ENCODE assay signal across 10 mouse cellular contexts in genomic region chr11:24081687-24082384, GRCm38 (mm10). TPM values are rescaled to one million over a fixed set of nuclear protein-coding genes. Genes with fewer than 3 reads are reported as not detected.
DNase-seq lines count a peak whose midpoint lies in the region; TF ChIP-seq lines count a peak whose summit lies in the region.
"Had no signal": no experiment of that assay in that cellular context is flagged by ENCODE, and none has a peak within 500 bp of the region (broad histone marks: within the 10 kb centered on the region; RNA-seq: fewer than 3 reads in every experiment).

No protein-coding gene starts in this region.

- no peak for TF ChIP-seq POLR2A in CH12.LX (IDR thresholded peaks at IDR 0.05; ENCODE audit: low read depth, low read length)

- no peak for TF ChIP-seq CTCF in CH12.LX (conservative IDR thresholded peaks at IDR 0.05 in 1 of 2, IDR thresholded peaks at IDR 0.05 in 1 of 2; ENCODE audit: low read depth in 2 of 2, low read length in 2 of 2)

- under 1% methylated on average over 43 of the region's 43 CpGs for WGBS in embryonic facial prominence, embryonic 10.5 days

- peaks cover 5 to 24% of the 10 kb centered on the region in 2 experiments for H3K36me3 ChIP-seq in CH12.LX (replicated peaks in 1 of 2; ENCODE audit: control insufficient read depth in 1 of 2, insufficient read depth in 1 of 2, low read length in 1 of 2)
- peaks cover 19% of the 10 kb centered on the region for H3K36me3 ChIP-seq in embryonic facial prominence, embryonic 10.5 days (replicated peaks)

- in situ Hi-C loops in CH12.LX (cut with MboI; ENCODE audit: low pct_ligation_motif_present, low pct_unique_long_range_greater_than_20kb, low sequenced_read_pairs), result loop anchor here (5.0 to 10.0 kb wide), 2 partner anchors 115 to 163 kb away; no protein-coding TSS in a partner anchor

- TF ChIP-seq EP300 in CH12.LX (IDR thresholded peaks at IDR 0.05; ENCODE audit: low read length), result no peak; the same call in 1 of the 2 replicates

- peak overlapping the region; percentile 98 for H3K4me2 ChIP-seq in CH12.LX (ENCODE audit: insufficient read depth, low read depth, poor library complexity, severe bottlenecking)

- TF ChIP-seq RAD21 in CH12.LX (IDR thresholded peaks at IDR 0.05; ENCODE audit: low read depth, low read length), result no peak; the same call in 1 of the 2 replicates

- no peaks in the 10 kb centered on the region; the same call in 1 of the 2 replicates for H3K79me2 ChIP-seq in CH12.LX (replicated peaks; ENCODE audit: control insufficient read depth, extremely low read depth, insufficient read depth, poor library complexity, severe bottlenecking)

- H3K27me3 ChIP-seq in CH12.LX (replicated peaks), result no peaks in the 10 kb centered on the region
- peaks cover 18% of the 10 kb centered on the region for H3K27me3 ChIP-seq in embryonic facial prominence, embryonic 10.5 days (replicated peaks; ENCODE audit: low read depth, poor library complexity, severe bottlenecking)

- H3K9ac ChIP-seq in CH12.LX (ENCODE audit: insufficient read depth, low read depth), result peak overlapping the region; percentile 16; the same call in 1 of the 2 replicates

- intact Hi-C loops in heart, postnatal 14 days (cut with DNase I), result loop anchor here (2.0 to 5.0 kb wide), 3 partner anchors 155 to 1780 kb away; no protein-coding TSS in a partner anchor

- H3K27ac ChIP-seq in CH12.LX (ENCODE audit: insufficient read depth, low read depth), result 0 out of 2 replicates have a peak overlapping the region, but pooled peaks have one; percentile 3
- H3K27ac ChIP-seq in embryonic facial prominence, embryonic 10.5 days (replicated peaks), result peak overlapping the region; percentile 95

- H3K4me1 ChIP-seq in CH12.LX (ENCODE audit: control insufficient read depth in 1 of 2, insufficient read depth in 2 of 2), result peaks cover 8 to 32% of the 10 kb centered on the region in 2 experiments; a peak in 3 of 4 replicates
- peaks cover 53% of the 10 kb centered on the region for H3K4me1 ChIP-seq in embryonic facial prominence, embryonic 10.5 days

- dilution Hi-C loops in CH12.LX (cut with MboI; ENCODE audit: extremely low pct_ligation_motif_present, extremely low pct_unique_long_range_greater_than_20kb, low sequenced_read_pairs), result no loop called here

- H3K4me3 ChIP-seq in CH12.LX (replicated peaks in 1 of 3; ENCODE audit: low read depth in 2 of 3, low read length in 2 of 3, poor library complexity in 1 of 3), result peak overlapping the region; percentile 49 to 77 (median 76)
- peak overlapping the region; percentile 88 for H3K4me3 ChIP-seq in embryonic facial prominence, embryonic 10.5 days

- DNase-seq in cerebellum, postnatal 14 days, result peak; percentile 53 to 63
- no peak for DNase-seq in cerebellum, adult 9-10 months
- DNase-seq in CH12.LX (ENCODE audit: extremely low read depth) (peak; percentile 38), liver (peak; percentile 73)
- peak; percentile 81 for DNase-seq in embryonic facial prominence, embryonic 10.5 days (ENCODE audit: low spot score)
- peak; percentile 38 to 54 for DNase-seq in heart, postnatal 14 days
- peak; percentile 73 for DNase-seq in retina, embryonic 14.5 days (ENCODE audit: low spot score)
- DNase-seq in right cerebral cortex, postnatal 36 days (ENCODE audit: low spot score in 2 of 2), result no peak

- H3K9me3 ChIP-seq in CH12.LX (replicated peaks; ENCODE audit: low read length), result no peaks in the 10 kb centered on the region
- H3K9me3 ChIP-seq in embryonic facial prominence, embryonic 10.5 days, result no peaks in the 10 kb centered on the region

TF ChIP-seq in CH12.LX, 34 proteins besides CTCF, POLR2A, EP300 and RAD21:
- no peak for TF ChIP-seq RCOR1 (conservative IDR thresholded peaks at IDR 0.05; ENCODE audit: low read depth, low read length)
- TF ChIP-seq NRF1 (IDR thresholded peaks at IDR 0.05; ENCODE audit: low read depth, low read length), result no peak
- TF ChIP-seq SMC3 (IDR thresholded peaks at IDR 0.05; ENCODE audit: low read depth, low read length), result no peak; the same call in 1 of the 2 replicates
- TF ChIP-seq BHLHE40 (IDR thresholded peaks at IDR 0.05; ENCODE audit: low read depth, low read length), result peak; percentile 61
- no peak for TF ChIP-seq USF2 (conservative IDR thresholded peaks at IDR 0.05; ENCODE audit: low read depth, low read length)
- peak; percentile 55; the same call in 1 of the 2 replicates for TF ChIP-seq MAX (IDR thresholded peaks at IDR 0.05; ENCODE audit: low read length)
- peak; percentile 86; the same call in 1 of the 2 replicates for TF ChIP-seq UBTF (IDR thresholded peaks at IDR 0.05; ENCODE audit: low read depth, low read length)
- no peak for TF ChIP-seq JUND (conservative IDR thresholded peaks at IDR 0.05; ENCODE audit: low read depth, low read length)
- TF ChIP-seq CHD2 (IDR thresholded peaks at IDR 0.05; ENCODE audit: low read length), result peak; percentile 40
- TF ChIP-seq MEF2A (IDR thresholded peaks at IDR 0.05; ENCODE audit: borderline replicate concordance, low read depth, low read length), result no peak

RNA-seq across cellular contexts. Expression of gene Bcl11a, which starts 4.0 kb away (rescaled TPM):
- total RNA-seq in CH12.LX (2012; rRNA removed), result 6.8 and 9.0 TPM in 2 replicates
- total RNA-seq in CH12.LX (2014; rRNA removed), result 13.4 and 13.9 TPM in 2 replicates
- polyA plus RNA-seq in CH12.LX (2012; ENCODE audit: insufficient read length, low read depth), result 52.1 and 57.9 TPM in 2 replicates
- polyA plus RNA-seq in embryonic facial prominence, embryonic 10.5 days (2016; fragmentation: Nextera tagmentation; extraction: Ambion mirVana), result 47.0 and 62.4 TPM in 2 replicates
- 1 to 10 TPM; 4.1 to 5.0 TPM for total RNA-seq in heart, postnatal 14 days (2021)
- polyA plus RNA-seq: C2C12 had no signal

RNA-seq across cellular contexts. Expression of gene A830031A19Rik, which starts 7.0 kb away (rescaled TPM):
- not detected in 2 replicates for total RNA-seq in CH12.LX (2012; rRNA removed)
- not detected in 2 replicates for total RNA-seq in CH12.LX (2014; rRNA removed)
- polyA plus RNA-seq in CH12.LX (2012; ENCODE audit: insufficient read length, low read depth), result not detected in 2 replicates
- polyA plus RNA-seq in embryonic facial prominence, embryonic 10.5 days (2016; fragmentation: Nextera tagmentation; extraction: Ambion mirVana), result not detected in 2 replicates
- total RNA-seq in heart, postnatal 14 days (2021), result not detected
- total RNA-seq: gastrocnemius, postnatal 4 days had no signal
- polyA plus RNA-seq: C2C12 had no signal

Comparison
In these comparisons a context has a peak if more than half of its experiments do, and no peak if none do; other contexts are left out.
1. DNase-seq: peak in cerebellum, postnatal 14 days (2 of 2), CH12.LX (single experiment), embryonic facial prominence, embryonic 10.5 days (single experiment), heart, postnatal 14 days (2 of 2), liver (single experiment) and retina, embryonic 14.5 days (single experiment); none in cerebellum, adult 9-10 months (single experiment) and right cerebral cortex, postnatal 36 days (0 of 2).